Mouse (Mus musculus): ENCODE results near the gene Trim11.

GRCm38 (mm10) chr11:58955143-58955867, 22.6 kb upstream of the Trim11 start:
- TF ChIP-seq POLR2A (IDR thresholded peaks at IDR 0.05; ENCODE audit: extremely low read depth, insufficient read depth, low read length) = no peak
- TF ChIP-seq CTCF (IDR thresholded peaks at IDR 0.05; ENCODE audit: extremely low read depth, insufficient read depth, low read length) = no peak

Data from cortical plate, adult 2 months (tissue).